Mouse (Mus musculus) urinary bladder, adult 18-20 months (tissue): ENCODE measurements at regions not wholly inside any gene's neighbourhood (a gene's known extent, or its start where the extent isn't known, plus 50 kb on each side); places are given as distances from the start of the nearest gene placed in this dataset.
A peak's percentile ranks its signal among the peaks of the same experiment; 100 is the strongest.

Experiments
- DNase-seq, 2 experiments: peaks; one replicate each; pipeline ENCODE4 v3.0.0; 2022; ENCODE audit warnings: low spot score in 2 of 2, mixed read lengths in 2 of 2

DNA sequence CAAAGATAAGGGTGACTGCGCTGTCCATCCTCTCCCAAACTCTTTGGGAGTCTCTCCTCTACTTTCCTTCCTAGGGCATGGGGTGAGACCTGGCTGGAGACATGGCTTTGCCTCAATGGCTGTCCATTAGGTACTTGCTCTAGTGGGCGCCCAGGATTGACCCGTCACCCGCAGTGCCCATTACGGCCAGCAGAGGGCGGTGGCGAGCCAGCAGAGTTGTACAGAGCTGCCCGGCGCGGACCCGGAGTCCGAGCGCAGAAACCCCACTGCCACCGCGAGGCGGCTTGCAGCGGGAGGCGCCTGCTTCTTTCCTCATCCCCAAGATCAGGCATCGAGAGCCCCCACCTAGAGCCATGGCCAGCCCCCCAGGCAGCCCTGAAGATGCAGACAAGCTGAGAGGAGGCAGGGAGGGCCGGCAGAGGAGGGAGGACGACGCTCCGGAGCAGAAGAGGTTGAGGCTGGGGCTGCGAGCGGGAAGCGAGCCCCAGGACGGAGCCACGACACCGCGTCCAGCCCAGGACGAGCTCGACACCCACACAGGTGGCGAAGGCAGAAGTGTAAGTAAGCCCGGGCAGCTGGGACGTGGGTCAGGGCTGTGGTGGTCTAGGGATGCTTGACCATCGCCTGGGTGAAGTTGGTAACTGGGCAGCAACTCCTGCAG, 50.9 kb upstream of the Eef2kmt start:
- peak; percentile 72 to 97 for DNase-seq
